Mouse (Mus musculus) forebrain, embryonic 12.5 days (tissue): ENCODE data around the gene Mgst3. TPM values are rescaled to one million over a fixed set of nuclear protein-coding genes. Genes with fewer than 3 reads are reported as not detected.

Experiments used
- ATAC-seq: fragments of 200-750 bp; cut with Nextera tagmentation; 2 replicates; pipeline ENCODE4 v1.8.0; 2017; ENCODE audit warnings: moderate TSS enrichment; ENCODE audit not compliant: low FRiP score
- H3K27ac ChIP-seq: fragments of 300-500 bp; sonication (generic); 2 replicates; pipeline ENCODE4 v1.5.1; 2016; ENCODE audit warnings: mild to moderate bottlenecking
- H3K27me3 ChIP-seq: fragments of 300-500 bp; sonication (generic); 2 replicates; pipeline ENCODE4 v1.6.1; 2016; ENCODE audit warnings: mild to moderate bottlenecking
- H3K36me3 ChIP-seq: fragments of 300-500 bp; sonication (generic); replicated peaks from 2 replicates; pipeline ENCODE4 v1.6.1; 2016; ENCODE audit warnings: mild to moderate bottlenecking
- H3K4me1 ChIP-seq: fragments of 300-500 bp; sonication (generic); 2 replicates; pipeline ENCODE4 v1.6.1; 2016
- H3K4me2 ChIP-seq: fragments of 300-500 bp; sonication (generic); 2 replicates; pipeline ENCODE4 v1.6.1; 2016; ENCODE audit warnings: mild to moderate bottlenecking, moderate library complexity
- H3K4me3 ChIP-seq: fragments of 300-500 bp; sonication (generic); replicated peaks from 2 replicates; pipeline ENCODE4 v1.5.1; 2016; ENCODE audit warnings: mild to moderate bottlenecking
- H3K9ac ChIP-seq: fragments of 300-500 bp; sonication (generic); 2 replicates; pipeline ENCODE4 v1.6.1; 2016; ENCODE audit warnings: mild to moderate bottlenecking
- H3K9me3 ChIP-seq: fragments of 300-500 bp; sonication (generic); 2 replicates; pipeline ENCODE4 v1.6.1; 2016
- WGBS: fragments of 180-500 bp; shearing (Covaris S2); methylation state at CpG from one replicate; pipeline ENCODE4 v1.1.7; 2016; 5-methylcytosine and 5-hydroxymethylcytosine counted together
- polyA plus RNA-seq: library from polyadenylated mRNA; unstranded; fragments of >200 nt; fragmentation: Nextera tagmentation; extraction: Ambion mirVana; gene quantifications from 2 replicates; pipeline ENCODE4 v1.2.1, GENCODE M21; 2016

Mgst3 gene
- polyA plus RNA-seq, result 37.9 TPM in 2 replicates

- Histone ChIP-seq H3K9me3 (no peaks in the 10 kb centered on the region), H3K4me3 (peak within 1 kb of the TSS; percentile 64), H3K9ac (peak within 1 kb of the TSS; percentile 70), H3K4me1 (peaks cover 14% of the 10 kb centered on the region), H3K27ac (peak within 1 kb of the TSS; percentile 79), H3K36me3 (no peaks in the 10 kb centered on the region), H3K27me3 (peaks cover 25% of the 10 kb centered on the region), H3K4me2 (peak within 1 kb of the TSS; percentile 90)
- ATAC-seq, result peak; percentile 95
- under 1% methylated on average over 45 of the region's 45 CpGs for WGBS
These were observed at the start of gene Mgst3 for GRCm38 (mm10) chr1:167393683-167394492. Gene Mgst3 (minus strand): TSS chr1:167393841.

DNA sequence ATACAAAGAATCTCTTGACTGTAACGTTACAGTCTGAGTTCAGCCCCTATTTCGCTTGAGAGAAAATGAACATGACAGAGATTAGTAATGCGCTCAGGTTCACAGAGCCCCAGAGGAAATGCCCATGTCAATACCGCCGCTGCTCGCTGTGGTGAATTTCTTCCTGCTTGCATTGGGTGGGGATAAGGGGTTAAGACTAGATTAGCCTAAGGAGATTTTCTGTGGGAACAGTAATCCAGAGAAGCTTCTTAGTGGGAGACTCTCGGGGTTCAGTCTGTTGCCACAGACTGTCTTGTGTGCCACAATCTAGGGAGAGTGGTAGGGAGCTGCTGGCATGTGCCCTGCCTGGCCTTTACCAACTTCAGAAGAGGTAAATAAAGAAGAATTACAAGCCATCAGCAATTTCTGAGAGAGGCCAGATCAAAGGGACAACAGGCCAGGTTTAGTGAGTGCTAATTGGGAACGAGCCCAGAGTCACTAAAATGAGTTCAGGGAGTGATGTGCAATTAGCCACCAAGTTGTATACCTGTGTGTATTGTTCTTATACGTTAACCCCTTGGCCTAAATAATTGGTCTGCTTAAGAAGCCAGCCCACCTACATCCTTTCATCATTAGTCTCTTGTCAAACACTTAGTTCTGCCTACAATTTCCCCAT, 44.7 kb upstream of the Mgst3 start:
- Histone ChIP-seq H3K36me3 (no peaks in the 10 kb centered on the region), H3K27me3 (no peaks in the 10 kb centered on the region; the same call in 1 of the 2 replicates), H3K4me1 (no peaks in the 10 kb centered on the region), H3K4me3 (no peak overlapping the region), H3K4me2 (no peak overlapping the region), H3K27ac (no peak overlapping the region), H3K9me3 (no peaks in the 10 kb centered on the region), H3K9ac (no peak overlapping the region)
- 64% methylated on average over 9 of the region's 9 CpGs for WGBS
- ATAC-seq, result no peak

GRCm38 (mm10) chr1:167437091-167437490, 43.5 kb upstream of the Mgst3 start:
- 83% methylated on average over 7 of the region's 7 CpGs for WGBS
- no peak overlapping the region for H3K9ac ChIP-seq
- no peak overlapping the region for H3K4me2 ChIP-seq
- H3K36me3 ChIP-seq, result no peaks in the 10 kb centered on the region
- ATAC-seq, result no peak
- no peaks in the 10 kb centered on the region for H3K9me3 ChIP-seq
- no peak overlapping the region for H3K27ac ChIP-seq
- H3K4me1 ChIP-seq, result no peaks in the 10 kb centered on the region
- no peaks in the 10 kb centered on the region; the same call in 1 of the 2 replicates for H3K27me3 ChIP-seq
- no peak overlapping the region for H3K4me3 ChIP-seq

DNA sequence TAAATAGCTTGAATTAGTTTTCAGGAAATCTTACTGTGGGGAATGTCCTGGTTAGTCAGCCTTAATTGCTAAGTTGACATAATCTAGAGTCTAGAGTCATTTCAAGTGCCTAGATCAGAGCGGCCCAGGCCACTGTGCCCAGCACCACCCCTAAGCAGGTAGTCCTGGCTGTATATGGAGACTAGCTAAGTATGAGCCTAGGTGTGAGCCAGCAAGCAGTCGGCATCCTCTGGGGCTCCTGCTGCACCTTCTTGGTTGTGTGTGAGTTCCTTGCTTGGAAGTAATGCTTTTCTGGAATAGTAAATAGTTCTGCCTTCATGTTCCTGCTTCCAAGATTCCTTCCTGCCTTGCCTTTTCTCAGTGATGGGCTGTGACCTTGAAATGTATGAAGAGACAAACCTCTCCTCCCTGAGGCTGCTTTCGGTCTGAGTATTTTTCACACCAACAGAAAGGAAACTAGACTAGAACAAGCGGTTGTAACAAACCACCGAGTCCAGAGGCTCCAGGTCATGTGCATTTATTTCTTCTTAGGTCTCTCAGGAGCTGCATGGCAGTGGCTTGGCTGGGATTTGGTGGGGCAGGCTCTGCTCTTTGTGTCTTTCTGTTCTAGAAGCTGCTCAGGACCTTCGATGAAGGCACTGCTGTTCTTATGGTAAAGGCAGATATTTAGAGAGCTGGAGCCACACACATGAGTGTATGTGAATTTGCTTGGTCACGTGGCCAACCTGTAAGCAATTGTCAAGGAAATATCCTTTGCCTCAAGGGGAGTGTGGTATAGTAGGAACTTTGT, 42.7 kb upstream of the Mgst3 start:
- no peak overlapping the region for H3K4me3 ChIP-seq
- no peaks in the 10 kb centered on the region for H3K4me1 ChIP-seq
- no peak for ATAC-seq
- no peak overlapping the region for H3K9ac ChIP-seq
- no peak overlapping the region for H3K4me2 ChIP-seq
- 90% methylated on average over 7 of the region's 7 CpGs for WGBS
- H3K36me3 ChIP-seq, result no peaks in the 10 kb centered on the region
- no peaks in the 10 kb centered on the region for H3K9me3 ChIP-seq
- no peaks in the 10 kb centered on the region; the same call in 1 of the 2 replicates for H3K27me3 ChIP-seq
- no peak overlapping the region for H3K27ac ChIP-seq

GRCm38 (mm10) chr1:167434931-167435330, 41.3 kb upstream of the Mgst3 start:
- Histone ChIP-seq H3K36me3 (no peaks in the 10 kb centered on the region), H3K9me3 (no peaks in the 10 kb centered on the region), H3K27ac (no peak overlapping the region), H3K27me3 (no peaks in the 10 kb centered on the region; the same call in 1 of the 2 replicates), H3K9ac (no peak overlapping the region), H3K4me2 (no peak overlapping the region), H3K4me1 (no peaks in the 10 kb centered on the region), H3K4me3 (no peak overlapping the region)
- ATAC-seq, result no peak
- WGBS, result 91% methylated on average over 4 of the region's 4 CpGs

DNA sequence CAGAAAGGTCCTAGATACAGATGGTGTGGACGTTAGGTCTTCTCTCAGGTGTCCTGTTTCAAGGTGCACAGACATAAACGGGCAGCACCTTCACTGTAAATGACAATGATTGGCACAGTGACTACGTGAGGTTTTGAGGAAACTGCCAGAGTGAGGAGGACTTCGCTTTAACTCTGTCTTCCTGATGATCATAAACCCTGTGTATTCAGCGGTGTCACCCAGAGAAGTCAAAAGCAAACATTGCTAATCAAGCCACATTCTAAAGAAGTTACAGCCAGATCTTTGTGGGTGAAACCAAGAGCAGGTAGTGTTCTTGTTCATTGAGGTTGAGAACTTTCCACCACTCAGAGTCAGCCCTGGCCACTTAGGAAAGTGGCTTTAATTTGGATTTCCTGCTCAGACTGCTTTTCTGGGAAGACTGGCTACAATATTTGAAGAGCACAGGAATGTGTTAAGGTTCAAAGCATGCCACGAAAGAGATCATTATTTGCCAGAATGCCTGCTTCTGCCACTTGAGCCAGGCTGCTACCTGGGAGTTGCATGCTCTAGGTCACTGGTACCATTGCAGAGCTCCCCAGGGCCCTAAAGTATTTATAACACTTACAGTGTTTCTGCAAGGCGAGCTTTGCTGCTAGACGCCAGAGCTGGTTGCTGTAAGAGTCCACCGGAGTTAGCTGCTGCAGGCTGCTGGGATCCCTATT, 37.5 kb upstream of the Mgst3 start:
- no peaks in the 10 kb centered on the region; the same call in 1 of the 2 replicates for H3K27me3 ChIP-seq
- WGBS, result 66% methylated on average over 9 of the region's 9 CpGs
- ATAC-seq, result no peak
- H3K4me2 ChIP-seq, result no peak overlapping the region
- no peaks in the 10 kb centered on the region for H3K36me3 ChIP-seq
- H3K9me3 ChIP-seq, result no peaks in the 10 kb centered on the region
- H3K9ac ChIP-seq, result no peak overlapping the region
- H3K27ac ChIP-seq, result no peak overlapping the region
- H3K4me3 ChIP-seq, result no peak overlapping the region
- no peaks in the 10 kb centered on the region for H3K4me1 ChIP-seq

- Histone ChIP-seq H3K27me3 (peaks cover 3% of the 10 kb centered on the region; the same call in 1 of the 2 replicates), H3K4me2 (no peak overlapping the region), H3K27ac (no peak overlapping the region), H3K9ac (no peak overlapping the region), H3K9me3 (no peaks in the 10 kb centered on the region), H3K36me3 (no peaks in the 10 kb centered on the region), H3K4me3 (no peak overlapping the region), H3K4me1 (no peaks in the 10 kb centered on the region)
- WGBS, result 83% methylated on average over 7 of the region's 7 CpGs
- no peak for ATAC-seq
These were observed 33.0 kb upstream of the Mgst3 start for GRCm38 (mm10) chr1:167426681-167427080.

DNA sequence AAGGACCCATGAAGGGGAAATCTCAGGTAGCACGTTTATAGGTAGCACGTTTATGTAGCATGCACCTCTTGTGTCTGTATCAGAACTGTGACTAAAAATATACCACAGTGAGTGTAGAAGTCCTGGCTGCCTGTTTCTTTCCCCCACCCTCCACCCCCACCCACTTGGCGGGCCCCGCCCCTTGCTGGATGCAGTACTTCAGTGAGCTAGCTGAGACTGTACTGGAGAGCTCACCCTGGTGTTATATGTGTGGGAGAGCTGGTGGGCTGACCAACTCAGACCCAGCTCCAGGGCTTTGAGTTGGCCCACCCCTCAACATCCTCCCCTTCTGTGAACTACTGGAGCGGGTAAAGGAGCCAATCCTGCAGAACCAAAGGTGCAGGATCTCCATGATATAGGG, 31.9 kb upstream of the Mgst3 start:
- no peaks in the 10 kb centered on the region for H3K4me1 ChIP-seq
- no peak for ATAC-seq
- WGBS, result 94% methylated on average over 5 of the region's 5 CpGs

GRCm38 (mm10) chr1:167422501-167423240, 29.0 kb upstream of the Mgst3 start:
- H3K9me3 ChIP-seq, result no peaks in the 10 kb centered on the region
- no peak for ATAC-seq
- H3K27ac ChIP-seq, result no peak overlapping the region
- no peak overlapping the region for H3K4me2 ChIP-seq
- H3K36me3 ChIP-seq, result no peaks in the 10 kb centered on the region
- no peak overlapping the region for H3K4me3 ChIP-seq
- H3K9ac ChIP-seq, result no peak overlapping the region
- 80% methylated on average over 11 of the region's 11 CpGs for WGBS
- H3K4me1 ChIP-seq, result no peaks in the 10 kb centered on the region
- peaks cover 3% of the 10 kb centered on the region; the same call in 1 of the 2 replicates for H3K27me3 ChIP-seq

More for the DNA sequence above, 31.9 kb upstream of the Mgst3 start:
- Histone ChIP-seq H3K27me3 (peaks cover 3% of the 10 kb centered on the region; the same call in 1 of the 2 replicates), H3K9me3 (no peaks in the 10 kb centered on the region), H3K36me3 (no peaks in the 10 kb centered on the region), H3K27ac (no peak overlapping the region), H3K4me2 (no peak overlapping the region), H3K9ac (no peak overlapping the region), H3K4me3 (no peak overlapping the region)

DNA sequence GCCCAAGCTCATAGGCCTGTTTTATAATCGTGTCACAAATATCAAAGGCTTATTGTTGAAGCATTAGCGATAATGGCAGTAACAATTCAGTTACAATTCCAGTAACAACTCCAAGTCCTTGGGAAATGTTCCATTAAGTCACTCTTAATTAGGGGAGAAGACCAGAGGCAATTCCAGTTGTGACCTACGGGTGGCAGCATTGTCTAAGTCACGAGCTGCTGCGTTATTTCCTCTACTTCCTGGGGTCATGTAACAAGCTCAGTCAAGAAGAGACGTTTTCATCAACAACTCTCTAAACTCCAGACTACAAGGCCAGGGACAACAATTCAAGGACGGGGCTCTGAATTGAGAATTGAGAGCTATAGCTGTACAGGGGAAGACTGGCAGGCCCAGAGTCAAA, 21.2 kb upstream of the Mgst3 start:
- Histone ChIP-seq H3K9ac (no peak overlapping the region), H3K36me3 (no peaks in the 10 kb centered on the region), H3K27ac (no peak overlapping the region), H3K9me3 (no peaks in the 10 kb centered on the region), H3K4me3 (no peak overlapping the region), H3K27me3 (peaks cover 5% of the 10 kb centered on the region; the same call in 1 of the 2 replicates), H3K4me1 (no peaks in the 10 kb centered on the region), H3K4me2 (no peak overlapping the region)
- ATAC-seq, result no peak
- WGBS, result 2% methylated on average over 7 of the region's 7 CpGs

- H3K36me3 ChIP-seq, result no peaks in the 10 kb centered on the region
- H3K9me3 ChIP-seq, result no peaks in the 10 kb centered on the region
- no peak for ATAC-seq
- H3K4me2 ChIP-seq, result no peak overlapping the region
- WGBS, result 82% methylated on average over 12 of the region's 12 CpGs
- no peak overlapping the region for H3K4me3 ChIP-seq
- H3K27me3 ChIP-seq, result peaks cover 7% of the 10 kb centered on the region; the same call in 1 of the 2 replicates
- no peaks in the 10 kb centered on the region for H3K4me1 ChIP-seq
- H3K9ac ChIP-seq, result no peak overlapping the region
- no peak overlapping the region for H3K27ac ChIP-seq
These were observed 18.5 kb upstream of the Mgst3 start for GRCm38 (mm10) chr1:167411991-167412715.
